Mouse (Mus musculus) lung, adult 10 weeks (tissue): ENCODE measurements around the gene Gm21454. TPM values are rescaled to one million over a fixed set of nuclear protein-coding genes. Genes with fewer than 3 reads are reported as not detected.

Experiments
- polyA plus RNA-seq: library from polyadenylated mRNA; stranded (reverse); fragments of 350-450 nt; fragmentation: Illumina TruSeq; extraction: RNeasy Lipid Tissue Mini Kit (QIAGEN cat#74804); gene quantifications from one replicate; pipeline ENCODE4 v1.2.3, GENCODE M21; 2014; ENCODE audit warnings: low read depth, low replicate concordance; ENCODE audit not compliant: insufficient read depth

Gm21454 gene
- not detected for polyA plus RNA-seq

GRCm38 (mm10) chrY:13252091-13252490, at the start of gene Gm21454, which contains the start of gene Gm21440:
Gene Gm21454, plus strand, starts transcription at chrY:13252442.
Gene Gm21440, plus strand, starts transcription at chrY:13252391.

GRCm38 (mm10) chrY:13223828-13224227, 28.4 kb upstream of the Gm21454 start, which contains the start of gene Gm21828:
Gene Gm21828, minus strand, starts transcription at chrY:13223928.

GRCm38 (mm10) chrY:13348963-13349362, 96.7 kb downstream of the Gm21454 start, which contains the start of gene Gm21725:
Gene Gm21725, minus strand, starts transcription at chrY:13349063.

Other genes with a start within 250 kb of the Gm21454 start
- gene Gm20807, start 209.6 kb upstream of the Gm21454 start, polyA plus RNA-seq, result not detected
- not detected for gene Gm21891, start 119.0 kb upstream of the Gm21454 start, polyA plus RNA-seq
- not detected for gene Gm21425, start 90.5 kb upstream of the Gm21454 start, polyA plus RNA-seq
- not detected for gene Gm21828, start 28.5 kb upstream of the Gm21454 start, polyA plus RNA-seq
- gene Gm21440, start 51 bp upstream of the Gm21454 start, polyA plus RNA-seq, result not detected
- not detected for gene Gm21725, start 96.6 kb downstream of the Gm21454 start, polyA plus RNA-seq
- not detected for gene Gm21866, start 213.1 kb downstream of the Gm21454 start, polyA plus RNA-seq
- gene Gm20773, start 241.6 kb downstream of the Gm21454 start, polyA plus RNA-seq, result not detected